Mouse (Mus musculus) gastrocnemius, adult 8-10 months (tissue): ENCODE measurements at regions not wholly inside any gene's neighbourhood (a gene's known extent, or its start where the extent isn't known, plus 50 kb on each side); places are given as distances from the start of the nearest gene placed in this dataset.

ENCODE experiments used
- DNase-seq, 2 experiments: peaks; one replicate each; pipeline ENCODE4 v3.0.0; 2022; ENCODE audit warnings: low spot score in 2 of 2

DNA sequence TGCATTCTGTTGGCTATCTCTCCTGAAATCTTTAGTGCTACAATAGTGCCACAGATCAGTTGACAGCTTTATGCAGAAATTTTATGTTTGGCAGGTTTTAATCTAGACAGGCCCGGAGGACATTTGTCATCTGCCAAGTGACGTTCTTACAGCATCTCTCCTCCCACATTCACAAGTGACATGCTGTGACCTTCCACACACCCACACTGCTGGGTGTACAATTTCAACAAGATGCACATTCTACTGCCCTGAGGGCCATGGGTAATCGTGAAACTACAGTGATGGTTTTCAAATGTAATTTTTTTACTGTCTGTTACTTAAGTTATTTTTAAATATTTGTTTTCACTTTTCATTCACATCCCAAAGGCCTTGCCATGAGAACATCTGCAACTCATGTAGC is 639.2 kb upstream of the Gm11114 start:
- no peak for DNase-seq

DNA sequence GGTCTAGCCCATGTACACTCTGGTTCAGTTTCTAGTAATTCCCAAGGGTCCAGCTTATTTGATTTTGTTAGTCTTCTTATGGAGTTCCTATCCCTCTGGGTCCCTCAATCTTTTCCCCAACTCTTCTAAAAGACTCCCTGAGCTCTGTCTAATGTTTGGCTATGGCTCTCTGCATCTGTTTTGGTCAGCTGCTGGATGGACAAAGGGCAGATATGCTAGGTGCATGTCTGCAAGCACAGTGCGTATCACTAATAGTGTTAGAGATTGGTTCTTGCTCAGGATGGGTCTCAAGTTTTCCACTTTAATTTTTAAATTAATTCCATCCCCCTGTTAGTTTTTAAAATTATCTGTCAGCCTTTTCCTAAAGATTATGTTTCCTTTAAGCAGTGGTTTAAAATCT is 634.2 kb upstream of the Gm11114 start:
- no peak for DNase-seq

DNA sequence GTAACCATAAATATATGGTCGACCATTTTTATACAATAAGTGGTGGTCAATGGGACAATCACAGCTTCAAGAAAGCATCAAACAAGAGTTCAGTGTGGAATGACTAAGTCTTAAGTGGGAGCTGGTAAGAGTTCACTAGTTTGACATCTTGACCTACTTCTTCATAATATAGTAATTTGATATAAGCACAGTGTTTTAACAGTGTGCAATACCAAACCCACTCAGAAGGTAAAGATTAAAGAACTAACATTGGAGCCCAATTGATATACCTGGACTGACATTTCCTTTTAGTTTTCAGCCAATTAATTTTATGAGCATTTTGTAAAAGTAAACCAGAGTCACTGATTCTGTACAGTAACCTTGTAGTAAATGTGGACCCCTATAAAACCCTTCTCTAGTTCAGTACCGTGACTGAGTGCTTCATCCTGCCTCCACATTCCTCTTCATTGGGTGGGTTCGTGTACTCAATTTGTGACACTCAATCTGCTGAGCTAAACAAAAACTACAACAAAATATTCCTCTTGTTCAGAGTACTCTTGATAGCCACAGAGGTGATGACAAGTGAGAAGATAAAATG is 593.9 kb upstream of the Gm11114 start:
- DNase-seq, result no peak

DNA sequence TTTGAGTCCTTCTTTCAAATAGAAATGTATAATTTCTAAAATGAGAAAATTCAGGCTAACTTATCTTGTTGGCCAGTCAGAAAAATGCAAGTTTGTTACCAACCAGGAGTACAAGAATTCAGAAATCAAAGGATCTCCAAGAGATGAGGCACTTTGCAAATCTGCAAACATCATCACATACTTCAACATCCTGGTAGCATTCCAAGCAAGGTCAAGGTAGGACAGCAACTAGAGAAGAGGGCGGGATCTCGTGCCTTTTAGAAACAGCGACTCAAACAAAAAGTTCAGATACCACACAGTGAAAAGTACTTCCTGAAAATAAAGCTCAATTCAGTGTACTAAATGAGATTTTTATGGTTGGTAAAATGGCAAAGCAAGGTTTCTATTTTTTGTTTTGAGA is 593.2 kb upstream of the Gm11114 start:
- DNase-seq, result no peak

DNA sequence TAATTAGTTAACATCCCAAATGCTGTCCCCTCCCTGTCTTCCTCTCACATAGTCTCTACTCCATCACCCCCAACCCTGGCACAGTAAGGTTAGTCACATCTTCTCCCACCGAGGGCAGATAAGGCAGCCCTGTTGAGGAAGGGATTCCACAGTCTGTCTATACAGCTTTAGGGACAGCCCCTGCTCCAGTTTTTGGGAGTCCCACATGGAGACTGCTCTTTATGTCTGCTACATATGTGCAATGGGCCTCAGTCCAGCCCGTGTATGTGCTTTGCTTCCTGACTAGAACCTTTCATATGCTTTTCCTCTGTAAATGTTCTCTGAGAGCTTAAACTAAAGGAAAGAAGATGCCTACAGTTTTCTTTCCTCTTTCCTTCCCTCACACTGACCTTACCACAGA is 592.1 kb upstream of the Gm11114 start:
- no peak for DNase-seq

DNA sequence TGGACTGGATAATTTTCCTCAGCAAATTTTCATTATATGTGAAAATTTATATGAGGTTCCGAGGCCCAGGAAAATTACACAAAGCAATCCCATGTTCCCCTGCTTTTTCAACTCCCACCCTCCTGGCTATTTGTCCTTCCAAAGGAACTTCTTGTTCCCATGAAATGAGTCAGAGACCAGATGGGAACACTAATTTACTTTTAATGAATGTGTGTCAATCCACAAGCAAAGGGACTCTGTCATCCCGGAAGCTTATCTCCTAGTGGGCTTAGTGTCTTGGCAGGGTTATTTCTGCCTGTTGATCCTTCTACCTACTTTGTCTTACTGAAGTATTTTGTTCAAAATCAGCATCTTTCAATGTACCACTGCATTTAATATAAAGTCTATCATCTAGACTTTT is 573.3 kb upstream of the Gm11114 start:
- DNase-seq, result no peak

DNA sequence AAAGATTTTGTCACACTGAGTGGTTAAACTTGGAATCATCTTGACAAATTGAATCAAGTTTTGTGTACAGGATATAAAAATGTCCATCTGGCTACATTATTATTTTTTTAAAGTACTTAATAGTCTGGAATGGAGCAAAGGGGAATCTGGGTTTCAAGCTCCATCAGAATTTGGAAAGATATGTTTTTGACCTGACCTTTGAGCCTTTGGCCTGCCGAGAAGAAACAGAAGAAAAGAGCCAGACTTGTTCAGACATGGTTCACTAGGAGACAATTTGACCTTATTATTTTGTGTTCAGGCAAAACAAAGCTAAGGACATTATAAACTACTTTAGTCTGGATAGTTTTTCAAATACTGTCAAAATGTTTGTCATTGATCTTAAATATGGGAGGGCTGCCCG is 572.2 kb upstream of the Gm11114 start:
- DNase-seq, result no peak

DNA sequence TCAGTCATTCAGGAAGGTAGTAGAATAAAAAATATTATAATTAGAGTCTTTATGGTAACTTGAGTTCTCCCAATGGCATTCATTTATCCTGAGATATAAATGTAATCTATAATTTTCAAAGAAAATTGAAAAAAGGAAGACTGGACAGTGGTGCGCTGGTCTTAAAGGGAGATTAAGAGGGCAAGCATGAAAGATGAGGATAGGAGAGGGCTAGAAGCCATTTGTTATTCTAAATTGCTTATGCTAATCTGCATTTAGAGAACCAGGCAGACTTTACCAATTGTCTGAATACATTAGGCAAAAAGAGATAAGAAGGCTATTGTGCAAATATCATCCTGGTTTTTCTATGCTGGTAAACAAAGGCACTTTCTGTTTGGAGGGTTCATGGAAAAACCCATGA is 558.2 kb upstream of the Gm11114 start:
- no peak for DNase-seq

DNA sequence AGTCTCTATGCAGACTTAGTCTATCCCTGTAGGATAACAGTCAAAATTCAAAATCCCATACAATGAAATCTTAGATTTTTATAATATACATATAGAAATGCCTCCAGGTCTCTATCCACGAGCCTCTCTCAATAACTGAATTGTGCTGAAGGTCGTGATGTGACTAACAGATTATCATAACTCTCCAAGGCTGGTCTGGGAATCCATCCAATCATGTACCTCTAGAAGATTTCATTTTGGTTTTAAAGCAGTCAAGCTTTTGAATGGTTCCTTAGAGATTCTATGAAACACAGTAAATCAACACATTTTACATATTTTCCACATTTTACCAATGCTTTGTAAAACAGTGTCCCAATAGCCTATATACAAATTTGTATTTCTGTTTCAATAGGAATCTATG is 557.7 kb upstream of the Gm11114 start:
- no peak for DNase-seq

DNA sequence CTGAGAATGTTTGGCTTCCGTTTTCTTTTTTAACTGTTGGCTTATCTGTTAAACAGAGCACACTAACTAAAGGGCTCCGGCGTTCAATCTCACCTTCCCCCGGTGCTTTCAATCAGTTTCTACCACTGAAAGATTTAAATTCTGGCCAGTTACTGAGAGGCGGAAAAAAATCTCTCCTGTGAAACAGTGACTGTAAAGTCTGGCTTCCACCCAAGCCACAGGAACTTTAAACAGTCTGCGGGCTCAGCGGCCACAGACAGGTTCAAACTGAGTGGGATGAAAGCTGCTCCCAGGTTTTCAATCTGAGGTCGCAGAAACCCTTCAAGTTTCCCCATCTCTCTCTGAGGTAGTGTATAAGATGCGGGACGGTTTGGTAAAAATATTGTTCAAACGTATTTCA is 538.2 kb upstream of the Gm11114 start:
- no peak for DNase-seq

DNA sequence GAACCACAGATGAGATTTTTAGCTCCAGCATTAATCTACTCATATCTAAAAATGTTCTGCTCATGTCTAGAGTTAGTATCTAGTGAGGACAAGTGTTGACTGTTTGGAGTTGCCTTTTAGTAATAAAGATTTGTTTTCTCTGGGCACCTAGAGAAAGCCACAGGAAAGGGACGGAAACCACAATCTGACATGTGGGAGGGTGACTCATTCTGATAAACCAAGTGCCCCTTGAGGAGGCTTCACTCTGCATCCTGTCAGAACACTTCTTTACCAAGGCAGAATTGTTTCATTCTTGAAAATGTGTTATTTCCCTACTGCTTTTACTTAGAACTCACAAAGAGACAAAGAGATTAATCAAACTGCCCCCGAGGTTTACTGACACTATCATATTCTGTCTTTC is 537.4 kb upstream of the Gm11114 start:
- DNase-seq, result no peak

DNA sequence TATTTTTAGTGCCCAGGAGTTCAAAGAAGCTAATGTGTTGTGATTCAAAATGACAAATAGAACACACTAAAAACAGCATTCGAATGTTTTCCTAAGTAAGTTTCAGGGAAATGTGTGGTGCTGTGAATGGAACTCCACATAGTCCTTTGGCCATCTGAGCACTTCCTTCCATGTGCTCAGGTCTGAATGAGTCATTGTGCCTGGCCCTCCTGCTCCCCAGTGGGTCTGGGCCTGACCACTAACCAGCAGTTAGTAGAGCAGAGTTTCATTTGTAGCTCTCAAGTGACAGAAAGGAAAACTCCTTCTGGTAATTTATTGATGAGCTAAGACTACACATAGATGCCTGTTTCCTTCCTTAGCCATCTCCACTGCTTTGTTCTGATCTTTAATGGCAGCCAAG is 533.4 kb upstream of the Gm11114 start:
- no peak for DNase-seq

DNA sequence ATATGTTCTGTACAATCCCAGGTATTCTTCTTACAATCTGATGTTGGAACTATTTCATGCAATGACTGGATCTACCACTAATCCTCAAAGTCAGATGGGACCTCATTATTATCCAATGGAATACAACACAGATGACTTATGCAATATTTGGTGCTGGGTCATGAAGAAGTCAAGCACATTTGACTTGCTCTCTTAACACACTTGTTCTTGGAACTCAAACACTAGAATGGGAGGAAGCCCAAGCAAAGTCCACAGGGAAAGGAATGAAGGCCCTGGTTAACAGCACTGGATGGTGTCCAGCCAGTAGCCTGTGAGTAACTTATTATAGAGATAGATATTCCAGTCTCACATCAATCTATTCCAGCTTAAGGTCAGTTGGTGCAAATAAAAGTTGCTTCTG is 486.8 kb upstream of the Gm11114 start:
- DNase-seq, result peak; percentile 11 to 13

DNA sequence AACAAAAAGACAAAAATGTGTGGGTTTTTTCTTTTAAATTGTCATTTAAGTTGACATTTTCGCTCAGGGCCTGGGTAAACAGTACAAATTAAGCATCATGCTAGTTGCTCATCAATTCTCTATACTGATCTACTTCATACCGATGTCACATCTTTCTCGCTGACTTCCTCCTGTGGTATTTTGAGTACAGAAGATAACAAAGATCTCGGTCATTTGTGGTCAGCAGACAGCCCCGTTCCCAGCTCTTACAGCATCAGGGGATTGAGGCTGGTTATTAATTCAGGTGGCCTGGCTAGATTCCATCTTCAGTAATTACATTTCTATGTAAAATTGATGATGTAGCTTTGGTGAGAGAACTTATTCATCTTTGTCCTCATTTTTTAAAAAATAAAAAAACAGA is 483.6 kb upstream of the Gm11114 start:
- DNase-seq, result no peak

DNA sequence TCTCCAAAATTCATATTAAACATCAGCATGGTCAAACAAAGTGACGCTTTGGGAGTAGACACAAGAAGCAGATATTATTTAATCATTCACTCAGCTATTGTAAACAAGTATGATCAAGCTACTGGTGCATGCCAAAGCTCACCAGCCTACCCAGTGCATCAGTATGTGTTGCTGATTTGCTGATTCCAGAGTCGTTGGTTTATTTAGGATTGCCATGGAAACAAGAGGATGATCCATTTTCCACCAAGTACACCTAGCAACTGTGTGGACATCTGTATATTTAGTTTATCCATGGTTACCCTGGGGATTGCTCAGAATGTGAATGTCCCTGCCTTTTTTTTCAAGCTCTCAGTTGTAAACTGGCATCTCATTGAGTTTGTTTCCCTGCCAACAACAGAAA is 481.9 kb upstream of the Gm11114 start:
- DNase-seq, result no peak

DNA sequence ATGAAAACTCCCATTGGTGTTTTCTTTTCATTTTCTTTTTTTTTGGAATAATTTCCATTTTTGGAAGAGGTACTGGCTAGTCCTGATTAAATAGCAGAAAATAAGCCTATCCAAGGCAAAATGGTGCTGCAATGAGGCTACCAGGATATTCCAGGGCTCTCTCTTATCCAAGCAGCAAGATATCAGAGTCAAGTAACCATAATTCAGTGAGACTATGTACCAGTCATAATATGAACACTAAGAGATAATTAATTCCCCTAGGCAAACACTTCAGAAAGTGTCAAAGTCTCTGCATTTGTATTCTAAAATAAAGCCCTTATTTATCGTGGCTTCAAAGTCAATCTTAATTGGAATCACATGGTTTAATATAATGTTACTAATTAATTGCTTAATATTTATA is 475.1 kb upstream of the Gm11114 start:
- DNase-seq, result no peak

DNA sequence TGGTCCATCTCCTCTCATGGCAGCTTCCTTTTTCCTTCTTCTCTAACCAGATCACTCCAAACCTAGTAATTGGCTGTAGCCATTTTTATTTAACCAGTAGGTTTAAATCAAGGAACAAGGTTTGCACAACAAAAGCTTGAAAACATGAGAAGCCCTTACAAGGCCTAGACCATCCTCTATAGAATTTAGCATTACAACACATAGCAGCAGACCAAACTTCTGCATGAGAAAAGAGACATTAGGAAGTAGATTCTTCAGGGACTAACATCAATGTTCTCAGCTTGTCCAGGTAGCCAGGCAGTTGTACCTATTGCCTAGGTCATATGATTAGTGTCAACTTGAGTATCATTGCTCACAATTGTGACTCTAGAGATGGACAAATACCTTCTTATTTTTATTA is 468.6 kb upstream of the Gm11114 start:
- no peak for DNase-seq

DNA sequence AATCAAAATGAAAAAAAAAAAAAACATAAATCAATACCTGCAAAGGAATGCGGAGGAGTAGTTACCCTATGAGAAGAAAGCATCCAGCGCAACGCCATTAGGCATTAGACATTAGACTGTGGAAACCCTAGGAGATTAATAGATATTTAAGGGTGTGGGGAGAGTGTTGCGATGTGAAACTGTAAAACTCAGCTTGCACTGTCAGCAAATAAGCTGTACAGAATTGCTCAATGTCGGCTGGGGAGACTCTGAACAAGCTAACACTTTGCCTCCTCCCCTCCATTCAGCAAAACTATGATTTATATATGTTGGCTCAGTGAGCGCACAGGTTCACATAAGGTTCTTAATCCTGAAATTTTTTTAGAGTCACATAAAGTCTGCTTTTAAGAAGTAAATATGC is 451.0 kb upstream of the Gm11114 start:
- DNase-seq, result no peak

DNA sequence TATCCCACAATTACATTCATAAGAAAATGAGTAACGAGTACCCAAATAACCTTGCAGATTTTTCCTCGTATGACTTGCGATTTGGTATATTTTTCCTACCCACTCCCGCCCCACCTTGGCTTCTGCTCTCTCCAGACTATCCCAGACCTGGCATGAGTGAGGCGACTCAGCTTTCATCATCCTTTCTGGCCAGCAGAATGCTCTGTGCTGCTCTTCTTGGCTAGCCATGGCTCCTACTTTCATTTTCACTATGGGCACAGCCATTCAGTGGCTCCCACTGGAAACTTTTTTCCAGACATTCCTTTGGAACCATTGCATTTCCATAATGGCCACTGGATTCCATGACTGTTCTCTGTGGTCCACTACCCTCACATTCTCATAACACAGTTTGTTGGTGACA is 449.1 kb upstream of the Gm11114 start:
- peak in 1 of 2 experiments; percentile 3 for DNase-seq

DNA sequence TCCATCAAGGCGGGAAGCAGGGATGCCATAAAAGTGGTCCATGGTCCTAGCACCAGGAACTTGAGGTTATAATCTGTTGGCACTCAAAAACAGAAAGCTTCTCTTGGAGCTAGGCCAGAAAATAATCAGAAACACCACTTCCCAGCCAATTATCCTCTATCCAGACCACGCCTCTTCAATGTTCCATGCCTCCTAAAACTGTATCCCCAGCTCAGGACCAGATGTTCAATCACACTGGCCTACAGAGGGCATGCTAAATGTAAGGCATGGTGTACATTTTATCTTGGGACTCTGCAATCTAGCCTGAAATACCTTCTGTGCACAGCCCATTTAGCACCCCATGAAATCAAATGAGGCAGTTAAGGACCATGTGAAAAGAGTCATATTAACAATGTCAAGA is 418.4 kb upstream of the Gm11114 start:
- no peak for DNase-seq

DNA sequence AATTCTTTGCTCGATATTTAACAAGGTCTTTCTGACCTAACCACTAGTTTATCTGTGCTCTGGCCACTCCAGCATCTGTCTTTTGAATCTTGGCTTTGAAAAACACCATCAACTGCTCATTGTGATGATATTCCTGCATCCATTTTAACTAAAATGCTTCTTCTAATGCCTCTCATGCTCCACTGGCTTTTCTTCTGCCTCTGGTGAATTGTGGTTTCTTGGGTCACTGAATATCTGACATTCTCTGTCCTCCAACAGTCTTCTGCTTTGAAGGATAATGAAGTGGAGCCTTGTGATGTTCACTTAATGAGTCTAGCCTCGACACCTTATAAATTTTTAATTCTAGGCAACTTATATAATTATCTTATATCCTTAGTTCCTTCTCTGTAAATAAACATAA is 416.5 kb upstream of the Gm11114 start:
- DNase-seq, result no peak

DNA sequence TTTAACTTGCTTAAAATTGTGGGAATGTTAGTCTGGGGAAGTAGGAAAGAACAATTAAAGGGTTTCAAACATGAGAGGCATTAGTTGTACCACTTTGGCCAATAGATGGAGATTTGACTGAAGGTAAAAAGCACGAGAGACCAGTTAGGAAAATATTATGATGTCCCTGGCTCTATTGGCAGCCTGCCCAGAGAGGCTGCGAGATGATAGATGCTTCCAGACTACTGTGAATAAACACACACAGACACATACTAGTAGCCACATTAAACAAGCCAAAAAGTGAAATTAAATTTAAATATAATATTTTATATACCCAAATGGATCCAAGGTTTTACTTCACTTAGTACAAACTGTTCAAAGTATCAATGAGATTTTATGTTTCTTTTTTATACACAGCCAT is 411.9 kb upstream of the Gm11114 start:
- no peak for DNase-seq

DNA sequence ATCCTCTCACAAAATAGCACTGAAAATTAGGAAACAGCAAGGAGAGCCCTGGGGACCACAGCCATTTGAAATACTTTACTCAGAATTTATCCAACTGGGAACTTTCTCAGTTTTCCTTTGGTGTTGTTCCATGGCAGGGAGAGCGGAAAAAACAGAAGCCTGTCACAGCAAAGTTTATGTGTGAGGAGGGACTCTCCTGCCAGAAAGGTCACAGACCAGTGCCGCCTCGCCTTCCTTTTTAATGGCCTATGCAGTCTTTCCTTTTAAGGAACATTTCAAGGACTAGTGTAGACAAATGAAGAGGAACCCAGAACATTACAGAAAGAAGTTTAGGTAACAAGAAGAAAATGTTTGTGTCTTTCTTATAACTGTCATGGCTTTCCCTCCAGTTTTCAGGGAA is 406.3 kb upstream of the Gm11114 start:
- no peak for DNase-seq

DNA sequence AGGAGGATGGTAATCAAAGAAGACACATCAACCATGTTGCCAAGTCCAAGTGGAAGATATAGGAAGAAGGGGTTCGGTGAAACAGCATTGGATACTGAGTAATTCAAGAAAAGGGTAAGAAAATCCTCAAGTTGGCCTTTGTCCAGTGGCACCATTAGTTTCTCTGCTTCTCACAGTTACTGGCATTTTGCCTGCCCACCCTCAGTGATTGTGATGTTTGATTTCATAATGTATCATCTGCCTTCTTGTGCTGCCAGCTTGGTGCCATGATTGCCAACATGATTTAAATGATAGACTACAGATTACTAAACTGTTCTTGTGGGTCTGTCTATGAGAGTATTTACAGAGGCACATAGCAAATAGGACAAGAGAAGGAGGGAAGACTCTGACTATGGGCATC is 399.3 kb upstream of the Gm11114 start:
- no peak for DNase-seq
